Mouse (Mus musculus) CH12.LX (cell line): ENCODE measurements at regions not wholly inside any gene's neighbourhood (a gene's known extent, or its start where the extent isn't known, plus 50 kb on each side); places are given as distances from the start of the nearest gene placed in this dataset.

Experiments
- CTCF ChIP-seq, 2 experiments: IDR thresholded peaks in 1 of 2; conservative IDR thresholded peaks in 1 of 2; 2 replicates each; pipeline ENCODE4 v1.5.1; 2011 to 2012; ENCODE audit warnings: low read depth in 2 of 2, low read length in 2 of 2, improper control_type of control experiment in 1 of 2, inconsistent platforms in 1 of 2, mild to moderate bottlenecking in 1 of 2, moderate library complexity in 1 of 2
- MAFK ChIP-seq: IDR thresholded peaks from 2 replicates; pipeline ENCODE4 v1.6.1; 2011; ENCODE audit warnings: low read length, improper control_type of control experiment; ENCODE audit not compliant: insufficient replicate concordance
- MYC ChIP-seq: IDR thresholded peaks from 2 replicates; pipeline ENCODE4 v1.6.1; 2011; ENCODE audit warnings: low read depth, mild to moderate bottlenecking, improper control_type of control experiment, low read length
- NELFE ChIP-seq: IDR thresholded peaks from 2 replicates; pipeline ENCODE4 v1.6.1; 2011; ENCODE audit warnings: low read depth, low read length, improper control_type of control experiment
- POLR2A ChIP-seq: IDR thresholded peaks from 2 replicates; pipeline ENCODE4 v1.6.1; 2011; ENCODE audit warnings: low read depth, mild to moderate bottlenecking, improper control_type of control experiment, low read length
- RCOR1 ChIP-seq: conservative IDR thresholded peaks from 2 replicates; pipeline ENCODE4 v1.6.1; 2012; ENCODE audit warnings: low read depth, mild to moderate bottlenecking, inconsistent platforms, low read length, improper control_type of control experiment
- SIN3A ChIP-seq: IDR thresholded peaks from 2 replicates; pipeline ENCODE4 v1.6.1; 2012; ENCODE audit warnings: low read length, improper control_type of control experiment, inconsistent platforms
- TCF12 ChIP-seq: IDR thresholded peaks from 2 replicates; pipeline ENCODE4 v1.6.1; 2014; ENCODE audit warnings: low read depth, mild to moderate bottlenecking, inconsistent platforms, low read length, improper control_type of control experiment
- USF1 ChIP-seq: IDR thresholded peaks from 2 replicates; pipeline ENCODE4 v1.6.1; 2014; ENCODE audit warnings: low read depth, mild to moderate bottlenecking, inconsistent platforms, low read length, improper control_type of control experiment
- ZKSCAN1 ChIP-seq: IDR thresholded peaks from 2 replicates; pipeline ENCODE4 v1.6.1; 2012; ENCODE audit warnings: low read depth, inconsistent platforms, low read length, improper control_type of control experiment, borderline replicate concordance
- ZMIZ1 ChIP-seq: IDR thresholded peaks from 2 replicates; pipeline ENCODE4 v1.6.1; 2012; ENCODE audit warnings: low read depth, mild to moderate bottlenecking, inconsistent platforms, low read length, improper control_type of control experiment

GRCm38 (mm10) chr7:74198796-74199195 is 185.3 kb upstream of the St8sia2 start:
- TF ChIP-seq POLR2A, result no peak
- no peak for TF ChIP-seq NELFE
- TF ChIP-seq RCOR1, result no peak
- no peak for TF ChIP-seq USF1
- TF ChIP-seq CTCF (conservative IDR thresholded peaks at IDR 0.05 in 1 of 2, IDR thresholded peaks at IDR 0.05 in 1 of 2; ENCODE audit: low read depth in 2 of 2, low read length in 2 of 2), result no peak
- TF ChIP-seq TCF12, result no peak
- TF ChIP-seq MYC, result no peak
- TF ChIP-seq MAFK, result no peak
- TF ChIP-seq ZKSCAN1, result no peak
- no peak for TF ChIP-seq ZMIZ1
- TF ChIP-seq SIN3A, result no peak
